Mouse (Mus musculus): ENCODE measurements around the gene Ddr1. TPM values are rescaled to one million over a fixed set of nuclear protein-coding genes. Genes with fewer than 3 reads are reported as not detected.

Ddr1 gene
- 7.2 TPM for polyA plus RNA-seq (2014; fragmentation: Illumina TruSeq; extraction: RNeasy Lipid Tissue Mini Kit (QIAGEN cat#74804); ENCODE audit: low read depth, low replicate concordance)

GRCm38 (mm10) chr17:35704621-35705464 lies at the start of gene Ddr1:
Gene Ddr1 (minus strand): TSS chr17:35704621.

GRCm38 (mm10) chr17:35673416-35674035 lies 30.9 kb downstream of the Ddr1 start, which contains the start of gene Gtf2h4:
Gene Gtf2h4 (minus strand): TSS chr17:35673739.

GRCm38 (mm10) chr17:35667334-35668065 lies 36.9 kb downstream of the Ddr1 start, which contains the start of gene Vars2:
Gene Vars2 (minus strand): TSS chr17:35667592.

GRCm38 (mm10) chr17:35643609-35644236 lies 60.7 kb downstream of the Ddr1 start, which contains the start of gene Mucl3:
Gene Mucl3 (minus strand): TSS chr17:35643695.

Other genes with a start within 250 kb of the Ddr1 start
- gene H2-Q10, start 234.5 kb downstream of the Ddr1 start, polyA plus RNA-seq (2014; fragmentation: Illumina TruSeq; extraction: RNeasy Lipid Tissue Mini Kit (QIAGEN cat#74804); ENCODE audit: low read depth, low replicate concordance) = 0.44 TPM
- gene Pou5f1, start 198.6 kb downstream of the Ddr1 start, polyA plus RNA-seq (2014; fragmentation: Illumina TruSeq; extraction: RNeasy Lipid Tissue Mini Kit (QIAGEN cat#74804); ENCODE audit: low read depth, low replicate concordance) = not detected
- gene Tcf19, start 187.8 kb downstream of the Ddr1 start, polyA plus RNA-seq (2014; fragmentation: Illumina TruSeq; extraction: RNeasy Lipid Tissue Mini Kit (QIAGEN cat#74804); ENCODE audit: low read depth, low replicate concordance) = 1.1 TPM
- gene Cchcr1, start 187.5 kb downstream of the Ddr1 start, polyA plus RNA-seq (2014; fragmentation: Illumina TruSeq; extraction: RNeasy Lipid Tissue Mini Kit (QIAGEN cat#74804); ENCODE audit: low read depth, low replicate concordance) = 0.85 TPM
- gene Psors1c2, start 171.4 kb downstream of the Ddr1 start, polyA plus RNA-seq (2014; fragmentation: Illumina TruSeq; extraction: RNeasy Lipid Tissue Mini Kit (QIAGEN cat#74804); ENCODE audit: low read depth, low replicate concordance) = not detected
- gene Cdsn, start 152.5 kb downstream of the Ddr1 start, polyA plus RNA-seq (2014; fragmentation: Illumina TruSeq; extraction: RNeasy Lipid Tissue Mini Kit (QIAGEN cat#74804); ENCODE audit: low read depth, low replicate concordance) = not detected
- gene 2300002M23Rik, start 137.2 kb downstream of the Ddr1 start, polyA plus RNA-seq (2014; fragmentation: Illumina TruSeq; extraction: RNeasy Lipid Tissue Mini Kit (QIAGEN cat#74804); ENCODE audit: low read depth, low replicate concordance) = not detected
- not detected for gene Sfta2, start 103.1 kb downstream of the Ddr1 start, polyA plus RNA-seq (2014; fragmentation: Illumina TruSeq; extraction: RNeasy Lipid Tissue Mini Kit (QIAGEN cat#74804); ENCODE audit: low read depth, low replicate concordance)
- not detected for gene Gm9573, start 78.0 kb downstream of the Ddr1 start, polyA plus RNA-seq (2014; fragmentation: Illumina TruSeq; extraction: RNeasy Lipid Tissue Mini Kit (QIAGEN cat#74804); ENCODE audit: low read depth, low replicate concordance)
- gene Mucl3, start 60.9 kb downstream of the Ddr1 start, polyA plus RNA-seq (2014; fragmentation: Illumina TruSeq; extraction: RNeasy Lipid Tissue Mini Kit (QIAGEN cat#74804); ENCODE audit: low read depth, low replicate concordance) = not detected
- gene Vars2, start 37.0 kb downstream of the Ddr1 start, polyA plus RNA-seq (2014; fragmentation: Illumina TruSeq; extraction: RNeasy Lipid Tissue Mini Kit (QIAGEN cat#74804); ENCODE audit: low read depth, low replicate concordance) = 1.1 TPM
- gene Gtf2h4, start 30.9 kb downstream of the Ddr1 start, polyA plus RNA-seq (2014; fragmentation: Illumina TruSeq; extraction: RNeasy Lipid Tissue Mini Kit (QIAGEN cat#74804); ENCODE audit: low read depth, low replicate concordance) = 1.7 TPM
- 13.7 TPM for gene Ier3, start 117.1 kb upstream of the Ddr1 start, polyA plus RNA-seq (2014; fragmentation: Illumina TruSeq; extraction: RNeasy Lipid Tissue Mini Kit (QIAGEN cat#74804); ENCODE audit: low read depth, low replicate concordance)
- 7.4 TPM for gene Flot1, start 118.6 kb upstream of the Ddr1 start, polyA plus RNA-seq (2014; fragmentation: Illumina TruSeq; extraction: RNeasy Lipid Tissue Mini Kit (QIAGEN cat#74804); ENCODE audit: low read depth, low replicate concordance)
- gene Tubb5, start 133.7 kb upstream of the Ddr1 start, polyA plus RNA-seq (2014; fragmentation: Illumina TruSeq; extraction: RNeasy Lipid Tissue Mini Kit (QIAGEN cat#74804); ENCODE audit: low read depth, low replicate concordance) = 11.5 TPM
- gene Mdc1, start 136.9 kb upstream of the Ddr1 start, polyA plus RNA-seq (2014; fragmentation: Illumina TruSeq; extraction: RNeasy Lipid Tissue Mini Kit (QIAGEN cat#74804); ENCODE audit: low read depth, low replicate concordance) = 7.1 TPM
- gene Nrm, start 156.7 kb upstream of the Ddr1 start, polyA plus RNA-seq (2014; fragmentation: Illumina TruSeq; extraction: RNeasy Lipid Tissue Mini Kit (QIAGEN cat#74804); ENCODE audit: low read depth, low replicate concordance) = 0.32 TPM
- gene Ppp1r18, start 161.0 kb upstream of the Ddr1 start, polyA plus RNA-seq (2014; fragmentation: Illumina TruSeq; extraction: RNeasy Lipid Tissue Mini Kit (QIAGEN cat#74804); ENCODE audit: low read depth, low replicate concordance) = 0.49 TPM
- 21.8 TPM for gene Dhx16, start 175.2 kb upstream of the Ddr1 start, polyA plus RNA-seq (2014; fragmentation: Illumina TruSeq; extraction: RNeasy Lipid Tissue Mini Kit (QIAGEN cat#74804); ENCODE audit: low read depth, low replicate concordance)
- gene 2310061I04Rik, start 192.8 kb upstream of the Ddr1 start, polyA plus RNA-seq (2014; fragmentation: Illumina TruSeq; extraction: RNeasy Lipid Tissue Mini Kit (QIAGEN cat#74804); ENCODE audit: low read depth, low replicate concordance) = 38.4 TPM
- 7.0 TPM for gene Atat1, start 205.5 kb upstream of the Ddr1 start, polyA plus RNA-seq (2014; fragmentation: Illumina TruSeq; extraction: RNeasy Lipid Tissue Mini Kit (QIAGEN cat#74804); ENCODE audit: low read depth, low replicate concordance)
- gene Mrps18b, start 211.8 kb upstream of the Ddr1 start, polyA plus RNA-seq (2014; fragmentation: Illumina TruSeq; extraction: RNeasy Lipid Tissue Mini Kit (QIAGEN cat#74804); ENCODE audit: low read depth, low replicate concordance) = 17.0 TPM
- 28.8 TPM for gene Ppp1r10, start 211.8 kb upstream of the Ddr1 start, polyA plus RNA-seq (2014; fragmentation: Illumina TruSeq; extraction: RNeasy Lipid Tissue Mini Kit (QIAGEN cat#74804); ENCODE audit: low read depth, low replicate concordance)